Mouse (Mus musculus): Measurements from ENCODE around the gene Adamts16.

Gene Adamts16

DNA sequence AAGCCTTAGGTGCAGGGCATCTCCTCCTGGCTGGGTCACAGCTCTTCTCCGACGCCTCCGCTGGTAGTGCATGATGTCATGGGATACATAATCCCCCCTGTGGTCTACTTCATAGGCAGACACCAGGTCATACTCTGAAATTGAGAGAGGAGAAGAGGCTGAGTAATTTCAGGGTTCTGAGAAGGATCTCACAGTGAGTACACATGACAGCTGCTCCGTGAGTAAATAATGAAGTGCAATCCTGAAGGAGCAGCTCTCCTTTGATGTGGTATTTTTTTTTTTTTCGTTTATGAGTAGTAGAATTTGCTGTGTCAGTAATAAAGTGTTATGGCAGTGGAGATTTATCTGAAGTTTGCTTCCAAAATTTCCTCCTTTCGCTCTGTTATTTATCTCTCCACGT lies 5.4 kb downstream of the Adamts16 start:
- intact Hi-C loops (cut with DNase I) = no loop called here

GRCm38 (mm10) chr13:70832593-70833138 lies 8.9 kb downstream of the Adamts16 start:
- intact Hi-C loops (cut with DNase I) = no loop called here

DNA sequence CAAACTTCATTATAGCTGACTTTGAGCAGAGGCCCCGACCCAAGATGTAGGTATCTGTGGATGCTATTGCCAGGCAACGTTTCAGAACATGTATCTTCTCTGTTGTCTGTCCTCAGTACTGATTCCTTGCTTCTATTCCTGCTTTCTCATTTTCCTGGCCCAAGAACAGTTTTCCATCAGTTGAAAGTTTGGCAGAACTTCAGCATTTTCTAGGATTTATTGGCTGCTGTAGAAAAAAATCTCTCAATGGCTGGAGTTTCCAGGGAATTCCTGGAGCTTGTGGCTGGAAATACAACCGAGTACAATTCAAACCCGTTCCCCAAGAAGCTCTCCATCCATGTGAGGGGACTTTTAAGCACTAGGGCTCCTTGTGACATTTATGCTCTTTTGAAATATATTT lies 10.6 kb downstream of the Adamts16 start:
- intact Hi-C loops (cut with DNase I) = no loop called here

- intact Hi-C loops (cut with DNase I) = no loop called here
Observed at GRCm38 (mm10) chr13:70827507-70827906, 14.1 kb downstream of the Adamts16 start.

DNA sequence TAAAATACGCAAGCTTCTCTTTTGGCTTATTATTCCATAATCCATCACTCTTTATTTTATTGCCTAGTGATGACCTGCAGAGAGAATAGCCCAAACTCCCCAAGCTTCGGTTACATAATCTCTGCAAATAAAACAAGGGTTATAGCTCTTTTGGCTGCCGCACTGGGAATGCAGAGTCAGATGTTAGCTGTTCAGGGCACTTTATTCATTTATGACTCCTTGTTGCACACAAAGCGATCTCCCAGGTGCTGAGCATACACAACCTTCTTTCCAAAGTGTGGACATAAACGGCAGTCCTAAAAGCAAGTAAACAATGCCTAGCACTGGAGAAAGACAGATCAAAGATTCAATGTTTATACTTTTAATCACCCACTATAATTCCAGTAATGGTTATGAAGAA lies 16.3 kb downstream of the Adamts16 start:
- intact Hi-C loops (cut with DNase I) = no loop called here

GRCm38 (mm10) chr13:70823757-70824156 lies 17.9 kb downstream of the Adamts16 start:
- intact Hi-C loops (cut with DNase I) = no loop called here

GRCm38 (mm10) chr13:70818982-70819381 lies 22.6 kb downstream of the Adamts16 start:
- intact Hi-C loops (cut with DNase I) = no loop called here

- intact Hi-C loops (cut with DNase I) = no loop called here
Observed at GRCm38 (mm10) chr13:70814423-70814822, 27.2 kb downstream of the Adamts16 start.

GRCm38 (mm10) chr13:70805506-70805905 lies 36.1 kb downstream of the Adamts16 start:
- intact Hi-C loops (cut with DNase I) = no loop called here

GRCm38 (mm10) chr13:70802849-70803248 lies 38.8 kb downstream of the Adamts16 start:
- intact Hi-C loops (cut with DNase I) = no loop called here

GRCm38 (mm10) chr13:70799322-70799721 lies 42.3 kb downstream of the Adamts16 start:
- intact Hi-C loops (cut with DNase I) = no loop called here

- intact Hi-C loops (cut with DNase I) = no loop called here
Observed at GRCm38 (mm10) chr13:70798396-70798795, 43.2 kb downstream of the Adamts16 start.

GRCm38 (mm10) chr13:70794074-70794572 lies 47.5 kb downstream of the Adamts16 start:
- intact Hi-C loops (cut with DNase I) = no loop called here

DNA sequence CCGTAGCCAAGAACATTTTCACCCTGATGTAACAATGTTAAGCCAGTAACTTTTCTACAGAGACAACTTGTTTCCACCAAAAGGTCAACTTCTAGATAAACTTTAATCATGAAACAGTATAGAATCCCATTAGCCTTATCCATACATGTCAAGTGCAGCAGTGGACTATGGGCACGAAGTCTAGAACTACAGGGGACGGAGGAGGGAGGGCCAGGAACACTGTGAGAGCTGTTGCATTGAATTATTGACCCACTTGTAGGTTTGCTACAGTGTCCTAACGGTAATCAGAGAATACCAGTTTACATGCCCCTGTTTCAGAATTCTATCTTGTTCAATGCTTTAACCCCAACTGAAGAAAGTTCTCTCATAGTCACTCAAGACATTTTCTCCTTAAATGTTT lies 48.0 kb downstream of the Adamts16 start:
- intact Hi-C loops (cut with DNase I) = no loop called here

GRCm38 (mm10) chr13:70792950-70793349 lies 48.7 kb downstream of the Adamts16 start:
- intact Hi-C loops (cut with DNase I) = no loop called here

- intact Hi-C loops (cut with DNase I) = no loop called here
Observed at GRCm38 (mm10) chr13:70789806-70790205, 51.8 kb downstream of the Adamts16 start.

GRCm38 (mm10) chr13:70789022-70789421 lies 52.6 kb downstream of the Adamts16 start:
- intact Hi-C loops (cut with DNase I) = no loop called here

- intact Hi-C loops (cut with DNase I) = no loop called here
Observed at GRCm38 (mm10) chr13:70785078-70785477, 56.5 kb downstream of the Adamts16 start.

DNA sequence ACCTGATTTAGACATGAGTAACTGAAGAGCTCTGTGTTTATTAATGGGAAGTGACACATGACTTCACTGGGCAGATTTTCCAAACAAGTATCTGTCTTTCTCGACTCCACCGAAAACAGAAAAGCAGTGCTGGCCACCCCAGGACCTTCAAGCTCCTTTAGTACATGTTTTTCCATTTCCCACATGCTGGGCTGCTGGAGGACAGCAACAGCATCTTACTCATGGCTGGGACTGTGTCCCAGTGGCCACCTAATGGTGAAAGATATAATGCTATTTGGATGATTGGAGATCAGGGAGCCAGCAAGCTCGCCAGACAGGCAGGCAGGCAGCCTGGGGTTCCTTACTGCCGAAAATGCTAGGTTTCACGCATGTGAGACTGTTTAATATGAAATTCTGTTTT lies 57.5 kb downstream of the Adamts16 start:
- intact Hi-C loops (cut with DNase I) = no loop called here

DNA sequence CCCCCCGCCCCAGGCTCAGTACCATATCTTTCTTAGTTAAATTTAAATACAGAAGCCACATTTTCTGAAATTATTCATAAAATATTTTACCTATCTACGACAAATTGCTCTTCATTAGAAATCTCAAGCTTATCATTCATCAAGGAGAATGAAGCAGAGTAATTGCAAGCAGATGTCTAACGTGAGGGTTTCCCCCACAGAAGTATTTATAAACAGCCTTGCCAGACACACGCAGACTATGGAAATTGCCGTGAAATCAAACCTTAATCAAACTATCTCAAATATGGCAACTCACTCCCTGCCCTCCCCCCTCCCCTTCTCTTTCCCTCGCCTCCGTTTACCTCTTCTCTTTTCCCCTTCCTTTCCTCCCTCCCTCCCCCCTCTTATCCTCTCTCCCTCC lies 61.8 kb downstream of the Adamts16 start:
- intact Hi-C loops (cut with DNase I) = no loop called here

DNA sequence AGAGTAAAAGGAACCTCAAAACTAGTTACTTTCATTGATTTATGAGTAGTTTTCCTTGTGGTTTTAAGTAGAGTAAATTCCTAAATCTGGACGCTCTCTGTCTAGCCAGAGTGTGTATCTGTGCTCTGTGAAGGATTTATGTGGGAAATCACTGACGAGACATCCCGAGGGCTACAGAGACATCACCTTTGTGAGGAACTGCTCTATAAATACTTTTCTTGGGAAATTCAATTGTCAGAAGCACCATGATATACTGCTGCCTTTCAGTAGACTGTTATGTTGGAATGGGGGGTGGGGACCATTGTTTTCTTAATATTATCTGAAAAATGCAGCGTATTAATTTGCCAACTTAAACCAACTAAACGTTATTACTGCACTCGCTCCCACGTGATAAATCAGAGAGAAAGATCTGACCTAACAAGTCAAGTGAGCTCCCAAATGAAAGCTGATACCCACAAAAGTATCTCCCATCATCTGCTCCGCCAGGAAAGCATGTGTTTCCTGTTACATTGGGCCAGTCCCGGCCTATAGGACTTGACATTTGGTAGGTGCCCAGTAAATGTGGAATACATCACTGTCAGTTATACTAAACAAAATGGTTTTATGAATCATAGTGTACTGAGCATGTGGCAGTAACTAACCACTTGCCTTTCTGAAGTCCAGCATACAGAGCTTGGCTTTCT lies 62.6 kb downstream of the Adamts16 start:
- intact Hi-C loops (cut with DNase I) = no loop called here

DNA sequence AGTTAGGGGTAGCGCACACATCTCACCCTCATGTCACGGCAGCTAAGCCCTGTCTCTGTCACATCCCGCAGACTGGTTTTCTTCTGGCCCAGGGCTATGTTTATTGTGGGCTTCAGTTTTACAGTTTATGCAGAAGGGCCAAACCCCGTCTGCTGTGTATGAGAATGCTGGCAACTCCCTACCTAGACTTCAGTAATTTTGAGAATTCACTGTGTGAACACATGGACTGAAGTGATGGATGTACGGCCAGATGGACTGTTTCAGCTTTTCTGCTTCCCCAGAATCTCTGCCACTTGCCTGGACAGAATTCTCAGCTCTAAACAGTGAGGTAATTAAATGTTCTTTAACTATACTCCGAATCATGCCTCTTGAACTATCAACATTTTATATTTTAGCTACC lies 70.5 kb downstream of the Adamts16 start:
- intact Hi-C loops (cut with DNase I) = no loop called here

DNA sequence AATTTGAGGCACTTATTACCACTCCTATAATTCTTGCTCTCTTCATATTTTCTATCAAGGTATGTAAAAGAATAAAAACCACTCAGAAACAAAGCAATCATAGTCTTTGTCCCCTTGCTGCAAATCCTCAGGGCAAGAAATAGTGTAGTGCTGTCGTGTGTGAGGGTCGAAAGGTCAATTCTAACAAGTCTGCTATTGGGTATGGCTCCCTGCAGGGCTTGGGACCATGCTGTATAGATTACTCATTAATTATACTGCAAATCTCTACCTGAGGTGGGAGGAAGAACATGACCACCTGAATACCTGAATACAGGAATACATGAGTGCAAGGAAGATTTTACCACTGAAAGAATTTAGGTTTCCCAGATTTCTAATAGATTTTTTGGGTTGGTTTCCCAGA lies 72.5 kb downstream of the Adamts16 start:
- intact Hi-C loops (cut with DNase I) = loop anchor here (5.0 kb wide), 1 partner anchor 127 kb away; no protein-coding TSS in a partner anchor
